Mouse (Mus musculus): ENCODE data around the gene Olfr1555-ps1.
"Not testable (repeated sequence)": the region's sequence is repeated elsewhere in the genome, so short reads cannot be mapped to it uniquely, and the experiment has no call there.

The Olfr1555-ps1 gene

DNA sequence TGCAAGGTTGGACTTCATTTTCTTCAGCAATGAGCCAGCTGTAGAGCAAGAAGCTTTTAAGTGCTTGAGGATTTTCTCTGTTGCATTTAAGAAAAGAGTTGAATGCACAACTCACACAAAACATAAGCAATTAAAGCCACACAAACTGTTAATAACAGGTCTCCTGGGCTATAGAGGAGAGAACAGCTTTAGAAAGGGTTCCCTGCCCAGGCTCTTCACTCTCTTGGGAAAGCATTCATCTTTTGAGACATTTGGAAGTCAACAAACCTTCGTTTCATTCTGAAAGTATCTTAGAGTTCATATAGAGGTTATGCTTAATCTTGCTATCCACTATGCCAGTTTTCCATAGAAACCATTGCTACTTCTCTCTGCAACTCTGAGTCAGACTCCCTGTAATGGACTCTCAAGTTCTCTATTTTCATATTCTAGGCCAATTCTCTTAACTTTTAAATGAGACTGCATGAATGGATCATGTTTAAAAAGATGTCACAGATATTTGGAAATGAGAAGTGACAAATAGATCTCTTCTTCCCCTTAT is at the start of gene Olfr1555-ps1:
Olfr1555-ps1 (minus strand) TSS at position 51 of the 538 bp plus-strand sequence.
- not testable (repeated sequence) for DNase-seq (ENCODE audit: low spot score in 2 of 2)

DNA sequence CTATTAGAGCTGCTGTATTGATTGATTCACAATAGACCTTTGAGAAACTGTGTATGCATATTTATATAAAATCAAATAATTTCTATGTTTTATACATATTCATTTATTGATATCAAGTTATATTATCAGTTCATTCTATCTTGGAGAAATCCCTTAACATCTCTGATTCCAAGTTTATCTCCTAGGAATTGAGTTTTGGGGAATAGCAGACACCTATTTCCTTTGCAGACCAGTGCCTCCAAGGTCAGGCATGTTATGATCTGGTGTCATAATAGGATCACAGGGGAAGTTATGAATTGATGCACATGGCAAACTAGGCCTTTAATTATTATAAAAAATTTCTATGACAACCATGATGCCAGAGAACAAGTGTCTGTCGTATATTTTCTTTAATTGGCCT is 30.4 kb upstream of the Olfr1555-ps1 start, which contains the start of gene Olfr1431:
Olfr1431 (plus strand) TSS at position 301 of the 400 bp plus-strand sequence.
- no peak for DNase-seq (ENCODE audit: low spot score in 2 of 2)

GRCm38 (mm10) chr19:12199076-12199475 is 29.2 kb upstream of the Olfr1555-ps1 start:
- not testable (repeated sequence) for DNase-seq (ENCODE audit: low spot score in 2 of 2)

DNA sequence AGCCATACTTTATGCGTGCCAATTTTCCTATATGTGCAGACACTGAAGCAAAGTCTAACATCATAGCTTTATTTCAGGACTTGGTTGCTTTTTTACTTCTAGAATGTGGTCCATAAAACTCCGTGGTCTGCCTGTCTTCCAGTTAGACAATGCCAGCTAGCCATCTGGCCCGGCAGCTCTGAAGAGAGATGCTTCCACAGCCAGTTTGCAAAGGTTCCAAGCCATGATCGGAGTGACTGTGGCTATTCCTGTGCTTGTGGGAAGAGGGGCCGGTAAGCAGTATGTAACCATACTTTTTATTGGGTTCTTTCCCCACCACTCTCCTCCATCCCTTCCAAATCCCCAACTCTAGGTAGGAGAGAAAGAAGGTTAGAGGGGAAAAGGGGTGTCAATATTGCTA is 5.5 kb upstream of the Olfr1555-ps1 start:
- DNase-seq (ENCODE audit: low spot score in 2 of 2), result not testable (repeated sequence)

DNA sequence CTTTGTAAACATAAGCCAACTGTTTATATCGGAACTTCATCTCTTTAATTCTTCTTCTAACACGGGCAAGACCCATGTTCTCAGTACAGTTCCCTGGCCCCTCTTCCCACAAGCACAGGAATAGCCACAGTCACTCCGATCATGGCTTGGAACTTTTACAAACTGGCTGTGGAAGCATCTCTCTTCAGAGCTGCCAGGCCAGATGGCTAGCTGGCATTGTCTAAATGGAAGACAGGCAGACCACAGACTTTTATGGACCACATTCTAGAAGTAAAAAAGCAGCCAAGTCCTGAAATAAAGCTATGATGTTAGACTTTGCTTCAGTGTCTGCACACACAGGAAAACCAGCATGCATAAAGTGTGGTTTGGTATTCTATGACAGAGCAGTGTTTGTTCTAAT is 24.5 kb downstream of the Olfr1555-ps1 start:
- no peak for DNase-seq (ENCODE audit: low spot score in 2 of 2)

DNA sequence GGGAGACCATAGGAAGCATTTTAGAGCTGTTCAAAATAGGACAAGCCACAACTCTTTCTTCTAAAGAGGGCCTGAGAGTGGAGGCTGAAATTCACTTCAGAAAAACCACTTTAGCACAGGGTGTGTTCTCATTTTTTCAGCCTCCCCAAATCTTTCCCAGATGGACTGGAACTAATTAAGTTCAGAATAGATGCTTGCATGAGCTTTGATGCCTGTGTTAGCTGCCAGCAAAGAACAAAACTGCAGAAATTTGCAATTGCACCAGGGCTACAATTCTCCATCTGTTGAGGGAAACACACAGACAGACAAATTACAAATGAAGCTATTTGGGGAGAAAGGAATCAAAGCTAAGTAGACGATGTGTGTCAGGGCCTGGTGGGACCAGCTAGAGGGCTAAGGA is 26.6 kb downstream of the Olfr1555-ps1 start:
- DNase-seq (ENCODE audit: low spot score in 2 of 2), result no peak

DNA sequence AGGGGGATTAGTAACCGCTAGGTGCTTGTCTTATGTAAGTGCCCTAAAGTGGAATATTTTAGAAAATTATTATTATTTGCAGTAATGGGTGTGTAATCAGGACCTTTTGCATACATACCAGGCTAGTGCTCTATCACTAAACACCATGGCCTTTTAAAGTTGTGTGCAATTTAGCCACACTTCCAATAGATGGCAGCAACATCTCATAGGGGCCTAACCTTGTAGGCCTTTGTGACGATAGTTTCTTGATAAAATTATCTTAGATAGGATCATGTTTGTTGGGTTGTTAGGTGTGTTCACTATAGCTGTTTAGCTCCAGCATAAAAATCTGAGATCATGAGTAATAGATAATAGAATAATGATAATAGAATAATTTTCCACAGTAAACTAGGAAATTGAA is 35.6 kb downstream of the Olfr1555-ps1 start:
- DNase-seq (ENCODE audit: low spot score in 2 of 2), result no peak

GRCm38 (mm10) chr19:12123103-12123502 is 46.8 kb downstream of the Olfr1555-ps1 start, which contains the start of gene Olfr76:
Gene Olfr76 (minus strand): TSS chr19:12123203.
- no peak for DNase-seq (ENCODE audit: low spot score in 2 of 2)

GRCm38 (mm10) chr19:12116464-12116863 is 53.4 kb downstream of the Olfr1555-ps1 start:
- no peak for DNase-seq (ENCODE audit: low spot score in 2 of 2)

- no peak for DNase-seq (ENCODE audit: low spot score in 2 of 2)
Measured at GRCm38 (mm10) chr19:12115797-12116196, 54.1 kb downstream of the Olfr1555-ps1 start, which contains the start of gene Olfr1428. Gene Olfr1428 (minus strand): TSS chr19:12115897.

Measured in urinary bladder, adult 18-20 months (tissue).